Mouse (Mus musculus): ENCODE data around the gene Ksr2.

- TF ChIP-seq GATA1 (IDR thresholded peaks at IDR 0.05; ENCODE audit: borderline replicate concordance, low read length) (no peak), FLI1 (IDR thresholded peaks at IDR 0.05; ENCODE audit: low read length) (no peak)
Measured at GRCm38 (mm10) chr5:117712207-117712606, 298.4 kb downstream of the Ksr2 start.
